Mouse (Mus musculus): ENCODE measurements around the gene Hist1h3i. TPM values are rescaled to one million over a fixed set of nuclear protein-coding genes. Genes with fewer than 3 reads are reported as not detected.
"Not testable (repeated sequence)": the region's sequence is repeated elsewhere in the genome, so short reads cannot be mapped to it uniquely, and the experiment has no call there.

Gene Hist1h3i
- 86.2 and 99.0 TPM in 2 replicates for polyA plus RNA-seq (2015; fragmentation: Nextera tagmentation; extraction: Ambion mirVana)

GRCm38 (mm10) chr13:21783255-21783617, at the start of gene Hist1h3i:
Gene Hist1h3i, minus strand, starts transcription at chr13:21783370.
- under 1% methylated on average over 15 of the region's 20 CpGs for WGBS
- Histone ChIP-seq H3K36me3 (no peaks in the 10 kb centered on the region), H3K27me3 (no peaks in the 10 kb centered on the region), H3K27ac (replicated peaks) (peak within 1 kb of the TSS; percentile 86), H3K4me3 (replicated peaks) (peak within 1 kb of the TSS; percentile 44), H3K4me1 (peaks cover 47% of the 10 kb centered on the region), H3K4me2 (replicated peaks) (peak within 1 kb of the TSS; percentile 65), H3K9me3 (replicated peaks) (no peaks in the 10 kb centered on the region), H3K9ac (peak within 1 kb of the TSS; percentile 29; the same call in 1 of the 2 replicates)
- ATAC-seq (ENCODE audit: insufficient number of reproducible peaks, low FRiP score, low TSS enrichment, low read depth) = peak; percentile 77

- peak within 1 kb of the TSS; percentile 25 for H3K4me3 ChIP-seq (replicated peaks)
- 0% methylated on average over 27 of the region's 58 CpGs for WGBS
These were observed 48.5 kb upstream of the Hist1h3i start, which contains the start of gene Hist1h4n for GRCm38 (mm10) chr13:21831418-21832394. Gene Hist1h4n, minus strand, starts transcription at chr13:21832196.

GRCm38 (mm10) chr13:21830344-21830743, 47.2 kb upstream of the Hist1h3i start:
- no peak overlapping the region for H3K9ac ChIP-seq
- no peak overlapping the region for H3K4me2 ChIP-seq (replicated peaks)
- no peaks in the 10 kb centered on the region for H3K4me1 ChIP-seq
- no peak overlapping the region for H3K4me3 ChIP-seq (replicated peaks)
- no peaks in the 10 kb centered on the region for H3K27me3 ChIP-seq
- ATAC-seq (ENCODE audit: insufficient number of reproducible peaks, low FRiP score, low TSS enrichment, low read depth) = no peak
- 82% methylated on average over 10 of the region's 10 CpGs for WGBS
- no peaks in the 10 kb centered on the region; the same call in 1 of the 2 replicates for H3K36me3 ChIP-seq
- no peaks in the 10 kb centered on the region for H3K9me3 ChIP-seq (replicated peaks)
- H3K27ac ChIP-seq (replicated peaks) = 0 out of 2 replicates have a peak overlapping the region, but pooled peaks have one; percentile 11

More at GRCm38 (mm10) chr13:21831418-21832394, 48.5 kb upstream of the Hist1h3i start, which contains the start of gene Hist1h4n:
- H3K36me3 ChIP-seq; H3K27ac ChIP-seq (replicated peaks); H3K4me1 ChIP-seq; H3K27me3 ChIP-seq; H3K9ac ChIP-seq; H3K9me3 ChIP-seq (replicated peaks): not testable (repeated sequence)
- peak; percentile 87 for ATAC-seq (ENCODE audit: insufficient number of reproducible peaks, low FRiP score, low TSS enrichment, low read depth)
- peak within 1 kb of the TSS; percentile 31; the same call in 1 of the 2 replicates for H3K4me2 ChIP-seq (replicated peaks)

DNA sequence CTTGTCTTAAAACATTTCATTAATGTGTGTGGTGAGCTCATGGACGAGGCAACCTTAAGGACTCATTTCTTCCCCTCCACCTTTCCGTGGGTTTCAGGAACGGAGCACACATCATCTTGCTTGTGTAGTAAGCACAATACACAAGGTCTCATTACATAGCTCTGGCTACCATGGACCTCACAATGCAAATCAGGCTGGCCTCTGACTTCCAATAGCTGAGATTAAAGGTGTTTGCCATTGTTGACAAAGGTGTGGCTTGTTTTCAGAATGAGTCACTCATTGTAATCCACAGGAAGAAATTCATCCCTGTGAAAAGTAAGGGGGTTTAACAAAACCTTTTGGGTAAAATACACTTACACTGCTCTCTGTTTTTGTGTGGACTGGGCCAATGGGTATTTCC, 45.3 kb upstream of the Hist1h3i start:
- WGBS = 79% methylated on average over 3 of the region's 3 CpGs

DNA sequence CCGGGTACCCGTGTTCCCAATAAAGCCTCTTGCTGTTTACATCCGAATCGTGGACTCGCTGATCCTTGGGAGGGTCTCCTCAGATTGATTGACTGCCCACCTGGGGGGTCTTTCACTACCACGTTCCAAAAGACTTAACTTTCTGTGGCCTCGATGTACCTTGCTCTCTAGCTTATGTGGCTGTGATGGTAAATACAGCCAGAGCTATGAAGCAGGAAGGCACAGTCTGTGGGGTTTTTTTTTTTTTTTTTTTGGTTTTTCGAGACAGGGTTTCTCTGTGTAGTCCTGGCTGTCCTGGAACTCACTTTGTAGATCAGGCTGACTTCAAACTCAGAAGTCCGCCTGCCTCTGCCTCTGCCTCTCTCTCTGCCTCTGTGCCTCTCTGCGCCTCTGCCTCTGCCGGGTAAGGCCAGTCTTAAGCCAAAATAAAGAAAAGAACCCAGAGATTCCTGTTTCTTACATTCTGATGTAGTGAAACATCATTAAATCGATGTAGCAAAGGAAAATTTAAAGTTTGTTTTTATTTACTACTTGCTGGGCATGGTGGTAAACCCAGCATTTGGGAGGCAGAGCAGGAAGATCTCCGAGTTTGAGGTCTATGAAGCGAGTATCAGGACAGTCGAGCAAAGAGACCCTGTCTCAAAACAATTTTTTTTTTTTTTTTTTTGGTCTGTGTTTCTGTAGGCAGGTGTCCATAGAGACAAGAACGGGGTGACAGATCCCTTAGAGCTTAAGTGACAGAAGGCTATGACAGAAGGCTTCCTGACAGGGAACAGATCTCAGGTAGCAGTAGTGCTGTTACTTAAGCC, 37.1 kb upstream of the Hist1h3i start:
- H3K4me3 ChIP-seq (replicated peaks); H3K27me3 ChIP-seq; H3K27ac ChIP-seq (replicated peaks); ATAC-seq (ENCODE audit: insufficient number of reproducible peaks, low FRiP score, low TSS enrichment, low read depth); H3K9me3 ChIP-seq (replicated peaks); H3K9ac ChIP-seq; H3K36me3 ChIP-seq; H3K4me1 ChIP-seq; H3K4me2 ChIP-seq (replicated peaks): not testable (repeated sequence)
- WGBS = 69% methylated on average over 8 of the region's 16 CpGs

More for the DNA sequence above, 45.3 kb upstream of the Hist1h3i start:
- Histone ChIP-seq H3K27me3 (no peaks in the 10 kb centered on the region), H3K4me2 (replicated peaks) (no peak overlapping the region), H3K36me3 (no peaks in the 10 kb centered on the region; the same call in 1 of the 2 replicates), H3K27ac (replicated peaks) (no peak overlapping the region), H3K9me3 (replicated peaks) (no peaks in the 10 kb centered on the region), H3K4me3 (replicated peaks) (no peak overlapping the region), H3K4me1 (no peaks in the 10 kb centered on the region), H3K9ac (no peak overlapping the region)
- no peak for ATAC-seq (ENCODE audit: insufficient number of reproducible peaks, low FRiP score, low TSS enrichment, low read depth)

- not testable (repeated sequence) for H3K27me3 ChIP-seq; H3K4me1 ChIP-seq; H3K27ac ChIP-seq (replicated peaks); H3K9me3 ChIP-seq (replicated peaks); H3K36me3 ChIP-seq; H3K9ac ChIP-seq
- peak; percentile 44; the same call in 1 of the 2 replicates for ATAC-seq (ENCODE audit: insufficient number of reproducible peaks, low FRiP score, low TSS enrichment, low read depth)
- H3K4me2 ChIP-seq (replicated peaks) = peak overlapping the region; percentile 40
- peak overlapping the region; percentile 16; the same call in 1 of the 2 replicates for H3K4me3 ChIP-seq (replicated peaks)
- whole genome bisulfite sequencing = 0% methylated on average over 14 of the region's 14 CpGs
These were observed 28.9 kb upstream of the Hist1h3i start for GRCm38 (mm10) chr13:21812092-21812491.

DNA sequence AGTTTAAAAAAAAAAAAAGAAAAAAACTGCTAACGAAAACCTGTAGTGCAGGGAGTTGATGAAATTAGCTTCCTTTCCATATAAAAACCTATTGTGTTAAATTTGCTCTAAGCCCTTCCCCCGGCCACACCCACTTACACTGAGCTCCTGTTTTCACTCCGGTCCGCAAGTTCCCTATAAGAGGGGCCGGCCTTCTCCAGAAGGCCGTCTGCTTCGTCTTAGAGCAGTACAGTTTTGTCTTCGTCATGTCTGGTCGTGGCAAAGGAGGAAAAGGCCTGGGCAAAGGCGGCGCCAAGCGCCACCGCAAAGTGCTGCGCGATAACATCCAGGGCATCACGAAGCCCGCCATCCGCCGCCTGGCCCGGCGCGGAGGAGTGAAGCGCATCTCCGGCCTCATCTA, 28.4 kb upstream of the Hist1h3i start, which contains the start of gene Hist1h4m:
Gene Hist1h4m, plus strand, starts transcription at position 208 of the 400 bp plus-strand sequence.
- H3K27me3 ChIP-seq; H3K27ac ChIP-seq (replicated peaks); H3K4me1 ChIP-seq; H3K9ac ChIP-seq; H3K36me3 ChIP-seq; H3K9me3 ChIP-seq (replicated peaks): not testable (repeated sequence)
- H3K4me2 ChIP-seq (replicated peaks) = peak within 1 kb of the TSS; percentile 40
- WGBS = no CpG with 5 or more reads among the region's 24 CpGs
- peak within 1 kb of the TSS; percentile 16; the same call in 1 of the 2 replicates for H3K4me3 ChIP-seq (replicated peaks)
- ATAC-seq (ENCODE audit: insufficient number of reproducible peaks, low FRiP score, low TSS enrichment, low read depth) = peak; percentile 67; the same call in 1 of the 2 replicates

DNA sequence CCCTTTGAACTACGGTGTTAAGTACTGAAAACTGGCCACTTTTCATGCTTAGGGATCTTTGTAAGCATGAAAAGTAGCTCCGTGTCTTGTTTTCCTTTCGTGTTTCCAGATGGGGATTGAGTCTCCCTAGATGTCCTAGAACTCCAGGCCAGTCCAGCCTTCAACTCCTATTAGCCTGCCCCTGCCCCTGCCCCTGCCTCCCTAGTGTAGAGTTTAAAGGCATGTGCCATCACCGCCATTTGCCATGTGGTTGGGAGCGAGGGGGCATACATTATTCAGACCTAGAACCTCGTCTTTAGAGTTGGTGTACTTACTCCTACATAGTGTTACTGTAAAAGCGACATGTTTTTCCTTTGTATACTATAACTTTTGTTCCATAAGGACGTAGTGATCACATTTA, 27.9 kb upstream of the Hist1h3i start:
- H3K4me1 ChIP-seq; H3K4me2 ChIP-seq (replicated peaks); H3K4me3 ChIP-seq (replicated peaks); H3K36me3 ChIP-seq; H3K27me3 ChIP-seq; H3K9me3 ChIP-seq (replicated peaks); H3K9ac ChIP-seq; H3K27ac ChIP-seq (replicated peaks): not testable (repeated sequence)
- no CpG with 5 or more reads among the region's 8 CpGs for WGBS
- 0 out of 2 replicates have a peak, but pooled peaks have one; percentile 23 for ATAC-seq (ENCODE audit: insufficient number of reproducible peaks, low FRiP score, low TSS enrichment, low read depth)

- not testable (repeated sequence) for H3K36me3 ChIP-seq; H3K27me3 ChIP-seq; H3K4me3 ChIP-seq (replicated peaks); H3K9me3 ChIP-seq (replicated peaks); H3K4me2 ChIP-seq (replicated peaks); H3K4me1 ChIP-seq; H3K9ac ChIP-seq; H3K27ac ChIP-seq (replicated peaks)
- peak; percentile 96 for ATAC-seq (ENCODE audit: insufficient number of reproducible peaks, low FRiP score, low TSS enrichment, low read depth)
- no CpG with 5 or more reads among the region's 23 CpGs for WGBS
These were observed 26.9 kb upstream of the Hist1h3i start, which contains the start of the genes Hist1h2bq and Hist1h2ao for GRCm38 (mm10) chr13:21810073-21810472. Gene Hist1h2bq, minus strand, starts transcription at chr13:21810197. Gene Hist1h2ao, plus strand, starts transcription at chr13:21810465.

DNA sequence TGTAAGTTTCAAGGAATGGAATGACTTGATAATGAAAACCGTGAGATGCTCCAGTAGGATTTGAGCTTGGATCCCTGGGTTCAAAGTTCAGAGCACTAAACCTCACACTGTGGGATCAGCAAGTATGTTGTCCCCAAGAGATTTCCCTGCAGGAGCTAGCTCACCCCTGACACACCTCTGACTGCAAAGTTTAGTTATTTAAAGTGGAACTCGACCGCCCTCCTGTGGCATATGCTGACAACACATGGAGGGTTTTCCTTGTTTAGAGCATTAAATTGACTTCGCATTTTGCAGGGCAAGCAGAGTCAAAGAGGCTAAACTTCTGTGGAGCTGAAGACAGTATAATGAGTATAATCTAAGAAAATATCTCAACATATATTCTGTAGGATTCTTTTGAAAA, 19.9 kb upstream of the Hist1h3i start:
- not testable (repeated sequence) for H3K9me3 ChIP-seq (replicated peaks); H3K4me1 ChIP-seq; H3K9ac ChIP-seq; H3K27me3 ChIP-seq; H3K36me3 ChIP-seq; H3K4me2 ChIP-seq (replicated peaks); H3K4me3 ChIP-seq (replicated peaks); H3K27ac ChIP-seq (replicated peaks)
- peak; percentile 66; the same call in 1 of the 2 replicates for ATAC-seq (ENCODE audit: insufficient number of reproducible peaks, low FRiP score, low TSS enrichment, low read depth)
- WGBS = no CpG with 5 or more reads among the region's 4 CpGs

- ATAC-seq (ENCODE audit: insufficient number of reproducible peaks, low FRiP score, low TSS enrichment, low read depth); H3K4me1 ChIP-seq; H3K27ac ChIP-seq (replicated peaks); H3K4me3 ChIP-seq (replicated peaks); H3K36me3 ChIP-seq; H3K4me2 ChIP-seq (replicated peaks); H3K9me3 ChIP-seq (replicated peaks); H3K27me3 ChIP-seq; H3K9ac ChIP-seq: not testable (repeated sequence)
These were observed 14.0 kb upstream of the Hist1h3i start for GRCm38 (mm10) chr13:21797163-21797562.
